Mouse (Mus musculus): ENCODE data around the gene Cryzl1.
"Not testable (repeated sequence)": the region's sequence is repeated elsewhere in the genome, so short reads cannot be mapped to it uniquely, and the experiment has no call there.

Cryzl1 gene

DNA sequence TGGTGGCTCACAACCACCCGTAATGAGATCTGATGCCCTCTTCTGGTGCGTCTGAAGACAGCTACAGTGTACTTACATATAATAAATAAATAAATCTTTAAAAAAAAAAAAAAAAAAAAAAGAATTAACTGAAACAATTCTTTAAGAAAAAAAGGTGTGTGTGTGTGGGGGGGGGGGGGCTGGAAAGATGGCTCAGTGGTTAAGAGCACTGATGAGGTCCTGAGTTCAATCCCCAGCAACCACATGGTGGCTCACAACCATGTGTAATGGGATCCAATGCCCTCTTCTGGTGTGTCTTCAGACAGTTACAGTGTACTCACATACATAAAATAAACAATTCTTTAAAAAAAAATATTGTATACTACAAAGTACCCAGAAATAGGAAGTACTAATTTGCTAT lies 83.4 kb downstream of the Cryzl1 start:
- DNase-seq (ENCODE audit: low spot score) = not testable (repeated sequence)

- DNase-seq (ENCODE audit: low spot score) = no peak
Measured at GRCm38 (mm10) chr16:91644901-91645300, 83.9 kb downstream of the Cryzl1 start.

- no peak for DNase-seq (ENCODE audit: low spot score)
Measured at GRCm38 (mm10) chr16:91640171-91640570, 88.6 kb downstream of the Cryzl1 start.

GRCm38 (mm10) chr16:91639636-91640035 lies 89.1 kb downstream of the Cryzl1 start:
- no peak for DNase-seq (ENCODE audit: low spot score)

Measured in testis, postnatal 14 days (tissue).